Mouse (Mus musculus) kidney, adult 9 months (tissue): Measurements from ENCODE around the gene Itga9.
A peak's percentile ranks its signal among the peaks of the same experiment; 100 is the strongest.

Source experiments
- DNase-seq: peaks from one replicate; pipeline ENCODE4 v3.0.0; 2022

Gene Itga9

DNA sequence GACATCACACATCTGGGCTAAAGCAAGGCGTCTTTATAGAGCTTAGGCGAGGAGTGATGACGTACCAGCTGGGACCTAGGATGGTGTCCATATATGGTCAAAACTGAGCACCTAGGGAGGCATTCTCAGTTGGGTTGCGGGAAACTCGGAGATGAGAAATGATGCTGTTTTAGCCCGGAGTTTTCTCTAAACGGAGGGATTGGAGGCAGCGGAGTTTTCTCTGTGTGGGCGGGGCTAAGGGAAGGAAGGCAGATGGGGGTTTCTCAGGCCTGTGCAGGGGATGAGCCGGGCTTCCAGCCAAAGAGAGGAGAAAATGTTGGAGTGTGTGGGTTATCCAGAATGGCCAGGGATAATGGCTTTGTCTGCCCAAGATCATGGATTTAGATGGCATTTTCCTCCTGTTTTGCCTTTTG, 182.4 kb downstream of the Itga9 start:
- no peak for DNase-seq

DNA sequence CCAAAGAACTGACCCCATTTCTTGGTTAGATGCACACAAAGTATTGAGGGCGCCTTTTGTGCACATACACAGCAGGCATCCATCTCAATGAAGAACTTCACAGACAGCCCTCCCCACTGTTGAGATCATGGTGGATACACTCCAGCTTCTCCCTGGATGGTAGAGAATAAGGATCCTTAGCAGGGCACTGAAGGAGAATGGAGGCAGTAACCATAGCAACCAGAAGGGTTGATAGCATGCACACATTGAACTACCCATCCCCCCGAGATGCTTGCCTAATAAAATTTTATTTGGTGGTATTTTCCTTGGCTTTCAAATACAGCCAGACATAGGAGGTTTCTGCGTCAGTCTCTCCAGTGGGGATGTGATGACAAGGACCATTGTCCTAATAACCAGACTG, 184.7 kb downstream of the Itga9 start:
- DNase-seq = no peak

DNA sequence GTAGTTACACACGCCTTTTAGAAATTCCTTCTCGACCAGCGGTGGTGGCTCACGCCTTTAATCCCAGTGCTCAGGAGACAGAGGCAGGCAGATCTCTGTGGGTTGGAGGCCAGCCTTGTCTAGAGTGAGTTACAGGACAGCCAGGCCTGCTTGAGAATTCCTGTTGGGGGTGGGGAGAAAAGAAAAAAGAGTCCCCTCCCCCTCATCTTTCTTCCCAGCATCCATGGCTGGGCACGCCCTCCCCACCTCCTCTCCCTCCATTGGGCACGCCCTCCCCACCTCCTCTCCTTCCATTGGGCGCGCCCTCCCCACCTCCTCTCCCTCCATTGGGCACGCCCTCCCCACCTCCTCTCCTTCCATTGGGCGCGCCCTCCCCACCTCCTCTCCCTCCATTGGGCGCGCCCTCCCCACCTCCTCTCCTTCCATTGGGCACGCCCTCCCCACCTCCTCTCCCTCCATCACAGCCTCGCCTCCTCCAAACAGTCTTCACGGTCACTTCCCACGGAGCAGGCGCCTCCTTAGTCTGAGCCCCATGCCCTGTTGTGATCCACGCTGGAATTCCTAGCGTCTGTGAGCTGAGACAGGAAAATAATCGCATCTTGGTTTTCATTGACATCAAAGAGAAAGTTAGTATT, 186.8 kb downstream of the Itga9 start:
- DNase-seq = no peak

DNA sequence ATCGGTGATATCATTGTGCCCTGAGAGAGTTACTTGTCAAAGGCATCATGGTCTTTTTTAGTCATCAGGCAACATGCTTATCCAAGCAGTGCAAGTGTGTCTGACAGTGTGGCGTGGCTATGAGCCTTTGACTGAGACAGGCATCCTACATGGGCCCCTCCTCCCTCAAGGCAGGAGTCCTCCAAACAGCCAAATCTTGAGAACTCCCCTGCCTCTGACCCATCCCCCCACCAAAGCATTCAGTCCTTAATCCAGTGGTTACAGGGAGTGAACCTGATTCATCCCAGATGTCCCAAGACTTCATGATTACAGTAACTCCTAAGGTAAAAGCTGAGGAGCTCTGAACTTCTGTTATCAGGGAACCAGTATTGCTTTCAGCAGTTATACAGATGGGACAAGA, 188.2 kb downstream of the Itga9 start:
- DNase-seq = no peak

DNA sequence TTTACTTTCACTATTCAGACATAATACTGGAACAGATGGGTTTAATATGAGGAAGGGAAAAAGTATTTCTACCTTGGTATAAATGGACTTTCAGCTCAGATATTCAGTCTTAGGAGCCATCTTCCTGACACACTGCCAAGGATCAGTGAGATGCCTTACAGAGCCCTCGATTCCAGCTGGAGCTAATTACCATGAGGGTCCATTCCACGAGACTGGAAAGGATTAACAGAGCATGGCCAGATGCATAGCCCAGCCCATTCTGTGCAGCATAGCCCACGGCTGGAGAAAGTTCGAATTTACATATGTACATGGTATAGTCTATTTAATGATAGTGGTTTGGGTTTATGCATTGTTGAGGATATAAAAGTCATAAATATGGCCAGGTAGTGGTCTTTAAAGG, 188.8 kb downstream of the Itga9 start:
- no peak for DNase-seq

DNA sequence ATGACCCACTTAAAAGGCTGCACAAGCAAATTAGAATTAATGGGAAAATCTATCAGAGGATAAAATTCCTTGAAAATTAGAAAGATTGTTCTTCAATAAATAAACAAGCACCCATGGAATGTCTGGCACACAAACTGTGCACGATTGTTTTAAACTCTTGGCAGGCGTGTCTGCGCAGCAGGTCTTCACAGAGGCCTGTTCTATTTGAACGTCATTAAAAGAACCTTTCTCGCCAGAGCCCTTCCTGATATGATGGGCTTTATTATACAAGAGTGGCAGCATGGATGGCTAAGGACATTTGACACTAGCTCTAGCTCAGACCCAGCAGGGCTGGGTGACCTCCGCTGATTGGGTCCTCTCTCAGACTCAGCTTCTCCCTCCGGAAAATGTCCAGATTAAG, 192.6 kb downstream of the Itga9 start:
- peak; percentile 44 for DNase-seq

DNA sequence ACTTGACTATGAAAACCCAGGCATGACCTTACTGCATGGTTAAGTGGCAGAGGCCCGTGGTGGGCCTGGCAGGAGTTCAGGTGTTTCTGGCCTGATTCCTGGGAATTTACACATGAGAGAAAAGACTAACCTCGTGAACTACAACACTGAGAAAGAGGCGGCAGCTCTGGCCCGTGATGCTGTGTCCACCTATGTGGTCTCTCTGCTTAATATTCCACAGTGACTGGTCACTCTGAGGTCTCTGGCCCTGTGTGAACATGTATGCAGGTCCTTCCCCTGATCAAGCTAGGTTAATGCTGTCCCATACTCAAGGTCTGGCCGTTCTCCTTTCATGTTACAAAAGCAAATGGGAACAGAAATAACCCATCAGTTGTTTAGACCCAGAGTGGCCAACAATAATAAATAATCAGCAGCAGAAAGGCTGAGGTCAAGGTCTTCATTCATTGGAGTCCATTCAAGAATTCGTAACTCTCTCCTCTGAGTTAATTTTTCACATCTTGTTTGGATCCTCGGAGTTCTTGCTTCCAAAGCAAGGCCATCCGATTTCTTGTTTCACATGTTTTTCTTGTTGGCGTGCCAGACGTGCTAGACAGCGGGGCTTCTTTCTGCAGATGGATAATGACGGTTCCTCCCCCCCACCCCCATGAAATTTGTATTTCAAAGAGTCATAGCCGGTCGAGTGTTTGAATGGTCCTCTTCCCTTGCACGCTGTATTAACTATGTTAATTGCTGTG, 194.9 kb downstream of the Itga9 start:
- DNase-seq = peak; percentile 98

DNA sequence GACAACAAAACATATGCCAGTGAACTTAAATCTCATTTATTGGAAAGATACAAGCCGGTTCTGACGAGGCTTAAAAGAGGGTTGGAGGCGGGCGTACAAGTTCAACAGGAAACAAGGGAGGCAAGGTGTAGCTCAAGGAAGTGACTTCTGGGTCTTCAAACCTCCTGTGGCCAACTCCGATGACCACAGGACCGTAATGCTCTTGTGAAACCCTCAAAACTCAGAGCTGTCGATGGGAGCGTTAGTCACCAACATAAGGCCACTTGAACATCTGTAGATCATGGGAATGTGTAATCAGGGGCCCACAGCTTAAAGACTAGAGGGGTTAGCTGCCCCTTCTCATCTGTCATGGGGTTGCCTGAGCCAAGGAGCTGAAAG, 195.4 kb downstream of the Itga9 start:
- no peak for DNase-seq

DNA sequence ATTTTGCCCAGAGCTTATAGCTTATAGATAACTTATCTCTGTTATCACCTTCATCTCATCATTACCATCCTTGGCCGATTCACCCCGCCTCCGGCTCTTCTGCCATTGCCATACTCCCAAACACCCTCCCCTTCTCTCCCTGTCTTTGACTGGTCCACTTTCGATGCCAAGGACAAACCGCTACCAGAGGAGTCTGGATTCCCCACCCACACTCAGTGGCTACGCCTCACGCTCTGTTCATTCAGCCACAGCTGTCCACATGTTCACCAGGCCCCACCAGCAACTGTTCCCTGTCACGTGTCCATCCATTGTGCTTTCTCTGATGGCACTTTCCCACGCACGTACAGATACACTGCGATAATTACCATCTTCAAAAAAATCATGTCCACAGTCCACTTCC, 195.9 kb downstream of the Itga9 start:
- DNase-seq = no peak

DNA sequence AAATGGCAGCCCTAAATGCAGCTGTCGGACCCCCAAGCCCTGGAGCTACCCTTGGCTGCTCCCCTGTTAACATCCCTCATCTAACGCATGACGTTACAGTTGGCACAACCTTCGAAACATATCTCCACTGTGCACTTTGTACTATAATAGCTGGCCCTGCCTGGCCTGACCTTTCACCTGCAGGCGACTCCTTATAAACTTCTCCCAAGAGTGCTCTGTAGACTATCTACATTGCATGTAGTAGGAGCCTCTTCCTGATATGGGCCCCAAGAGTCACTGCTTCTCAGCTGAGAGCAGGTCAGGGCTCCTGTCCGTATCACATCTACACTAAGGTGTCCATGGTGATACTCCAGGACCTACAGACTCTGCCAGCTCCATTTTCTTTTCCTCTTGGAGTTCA, 199.2 kb downstream of the Itga9 start:
- peak; percentile 41 for DNase-seq

DNA sequence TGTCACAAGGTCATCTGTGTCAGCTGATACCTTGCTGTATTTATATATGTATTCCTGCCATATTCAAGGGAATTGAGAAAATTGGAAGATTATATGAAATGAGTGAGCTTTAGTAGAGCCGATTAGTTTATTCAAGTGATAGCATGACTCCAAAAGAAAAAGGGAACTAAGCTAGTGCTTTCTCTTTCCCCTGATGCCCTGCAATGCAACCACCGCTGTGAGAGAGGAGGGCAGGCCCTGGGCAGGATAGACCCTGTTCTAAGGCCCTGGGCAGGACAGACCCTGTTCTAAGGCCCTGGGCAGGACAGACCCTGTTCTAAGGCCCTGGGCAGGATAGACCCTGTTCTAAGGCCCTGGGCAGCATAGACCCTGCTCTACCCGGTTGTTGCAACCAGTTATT, 201.2 kb downstream of the Itga9 start:
- no peak for DNase-seq

DNA sequence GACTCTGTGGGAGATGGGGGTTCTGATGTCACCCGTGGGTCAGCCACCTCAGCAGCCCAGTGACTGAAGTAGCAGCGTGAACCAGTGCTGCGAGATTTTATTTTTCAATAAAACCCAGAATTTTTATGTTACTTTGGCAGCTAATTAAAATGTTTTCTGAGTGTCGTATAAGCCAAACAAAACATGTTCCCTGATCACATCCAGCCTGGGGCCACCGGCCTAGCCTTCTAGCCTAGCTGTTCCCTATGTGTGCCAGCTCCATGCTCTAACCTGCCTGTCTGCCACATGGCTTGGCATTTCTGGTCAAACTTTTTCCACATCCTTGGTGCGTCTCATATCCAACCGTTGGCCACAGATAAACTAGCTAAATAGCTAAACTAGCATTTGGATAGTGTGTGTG, 205.7 kb downstream of the Itga9 start:
- no peak for DNase-seq

DNA sequence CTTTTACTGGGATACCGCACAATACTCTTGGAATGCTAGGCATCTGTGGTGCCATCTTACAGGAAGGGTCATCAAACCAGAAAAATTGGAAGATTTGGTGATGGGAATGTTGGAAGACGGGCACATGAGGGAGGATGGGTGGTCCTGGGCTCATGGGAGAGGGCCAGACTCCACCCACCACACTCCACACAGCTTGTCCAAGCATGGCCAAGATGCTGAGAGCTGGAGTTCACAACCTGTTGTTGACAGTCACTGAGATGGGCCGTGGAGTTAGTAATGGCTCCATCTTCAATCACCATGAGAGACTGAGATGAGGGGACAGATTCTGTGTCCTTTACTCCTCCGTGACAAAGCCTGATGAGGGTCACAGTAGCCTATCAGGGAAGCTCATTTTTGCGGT, 207.0 kb downstream of the Itga9 start:
- DNase-seq = no peak

DNA sequence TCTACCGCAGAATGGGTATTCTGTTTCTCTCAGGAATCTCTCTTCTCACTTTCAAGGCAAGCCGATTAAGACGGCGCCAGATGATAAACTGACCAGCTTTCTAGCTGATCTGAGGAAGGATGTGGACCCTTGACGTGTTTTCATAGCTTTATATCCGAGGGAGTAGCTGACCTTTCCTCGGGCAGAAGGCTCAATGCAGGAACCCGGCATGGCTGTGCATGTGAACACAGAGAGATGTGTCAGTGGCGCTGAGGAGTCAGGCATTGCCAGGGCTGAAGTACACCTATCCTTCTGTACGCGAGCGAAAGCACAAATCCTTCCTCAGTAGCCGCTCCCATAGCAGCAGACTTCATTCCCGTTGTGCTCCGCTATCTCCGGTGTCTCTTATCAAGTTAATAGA, 207.6 kb downstream of the Itga9 start:
- DNase-seq = no peak

DNA sequence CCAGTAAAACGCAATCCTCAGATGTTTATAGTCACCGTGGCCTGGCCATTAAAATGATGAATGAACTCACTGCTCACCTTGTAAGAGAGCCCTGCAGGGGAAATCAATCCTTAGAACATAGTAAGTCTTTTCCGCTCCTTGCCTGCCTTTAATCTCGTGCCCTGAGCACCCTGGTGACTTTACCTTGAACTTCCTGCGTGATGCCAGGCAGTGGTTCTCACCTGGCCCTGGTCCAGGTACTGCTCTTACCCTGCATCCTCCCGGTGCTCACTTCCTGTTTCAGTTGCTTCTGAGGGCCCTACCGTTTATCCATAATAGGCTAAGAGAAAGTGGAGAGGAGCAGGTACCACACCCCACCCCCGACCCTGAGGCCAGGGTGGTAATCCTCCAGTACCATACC, 208.0 kb downstream of the Itga9 start:
- no peak for DNase-seq

DNA sequence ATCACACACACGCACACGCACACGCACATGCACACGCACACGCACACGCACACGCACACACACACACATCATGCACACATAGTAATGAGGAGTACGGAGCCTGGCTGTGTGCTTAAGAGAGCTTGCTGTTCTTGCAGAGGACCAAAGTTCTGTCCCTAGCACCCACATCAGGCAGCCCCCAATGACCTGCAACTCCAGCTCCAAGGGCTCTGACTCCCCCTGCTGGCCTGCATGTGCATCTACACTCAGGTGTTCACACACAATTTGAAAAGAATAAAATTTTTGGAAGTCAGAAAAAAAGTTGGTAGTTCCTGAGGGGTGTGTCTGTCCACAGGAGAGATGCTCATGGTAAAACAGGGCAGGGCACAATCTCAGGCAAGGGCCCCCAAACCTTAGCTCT, 209.1 kb downstream of the Itga9 start:
- DNase-seq = no peak

DNA sequence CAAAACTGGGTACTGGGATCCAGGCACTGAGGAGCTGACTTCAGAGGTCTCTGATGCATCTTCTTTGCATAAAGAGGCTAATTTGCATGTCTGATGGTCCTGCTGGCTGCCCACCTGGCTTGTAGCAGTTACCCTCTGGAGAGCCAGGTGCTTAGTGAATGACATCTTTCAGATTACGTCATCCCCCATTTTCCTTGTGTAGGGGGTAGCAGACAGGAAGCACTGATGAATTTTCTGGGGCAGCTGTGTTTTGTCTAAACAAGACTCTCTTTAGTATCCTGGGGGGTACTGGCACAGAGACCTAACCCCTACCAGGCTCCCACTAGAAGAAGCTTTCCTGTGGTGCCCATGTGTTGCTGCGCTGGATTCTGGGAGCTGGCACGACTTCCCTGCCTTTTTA, 212.0 kb downstream of the Itga9 start:
- no peak for DNase-seq

DNA sequence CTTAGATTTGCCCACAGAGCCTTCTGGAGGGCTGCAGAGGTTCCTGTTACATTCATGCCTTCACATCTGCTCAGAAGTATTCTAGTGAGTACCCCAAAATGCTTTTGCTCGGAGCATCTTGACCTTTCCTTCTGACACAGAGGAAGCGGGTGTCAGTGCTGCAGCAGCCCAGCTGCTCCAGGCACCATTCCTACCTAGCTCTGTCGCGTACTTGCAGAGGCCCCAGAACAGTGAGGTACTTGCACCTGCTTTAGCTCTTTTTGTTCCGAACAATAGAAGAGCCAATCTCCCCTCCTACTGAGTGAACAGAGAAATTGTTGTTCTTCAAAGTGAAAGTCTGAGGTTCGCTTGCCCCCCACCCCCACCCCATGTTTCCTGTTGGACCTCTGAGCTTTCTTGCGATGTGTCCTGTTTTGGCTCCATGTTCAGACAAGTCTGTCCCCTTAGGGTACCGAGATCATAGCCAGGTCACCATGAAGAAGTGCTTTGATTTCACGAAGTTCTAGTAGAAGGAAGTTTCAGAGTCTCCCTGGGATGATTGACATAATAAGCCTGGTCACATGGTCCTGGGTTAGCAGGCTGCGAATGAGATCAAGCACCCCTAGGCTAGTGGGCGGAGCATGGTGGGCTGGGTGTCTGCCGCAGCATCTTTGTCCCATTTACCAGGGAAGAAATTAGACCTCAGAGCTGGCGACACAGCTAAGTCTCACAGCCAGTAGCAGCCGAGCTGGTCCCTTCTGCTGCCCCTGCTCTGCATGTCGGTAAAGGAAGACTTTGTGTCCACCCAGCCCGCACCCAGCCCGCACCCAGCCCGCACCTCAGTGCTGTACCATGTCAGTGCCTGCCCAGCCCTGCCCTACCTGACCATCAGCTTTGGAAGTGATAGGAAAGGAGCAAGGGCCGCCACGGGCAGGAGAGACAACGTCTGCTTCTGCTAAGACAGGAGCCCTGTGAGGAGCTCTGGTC, 215.0 kb downstream of the Itga9 start:
- DNase-seq = no peak

DNA sequence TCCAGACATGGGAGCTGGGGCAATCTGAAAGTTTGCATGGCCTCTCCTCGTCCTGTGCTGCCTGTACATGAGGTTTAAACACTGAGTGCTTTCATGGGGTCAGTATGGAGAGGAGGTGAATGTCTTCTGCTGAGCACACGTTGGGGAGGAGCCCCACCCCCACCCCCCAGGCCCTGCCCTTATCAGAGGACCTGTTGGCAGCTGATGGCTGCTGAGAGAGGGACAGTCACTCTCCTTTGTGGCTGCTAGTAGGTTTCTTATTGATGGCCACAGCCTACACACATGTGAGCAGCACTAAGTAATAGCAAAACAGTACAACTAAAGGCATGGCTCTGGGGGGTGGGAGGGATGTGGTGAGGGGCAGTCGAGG, 215.7 kb downstream of the Itga9 start:
- no peak for DNase-seq

DNA sequence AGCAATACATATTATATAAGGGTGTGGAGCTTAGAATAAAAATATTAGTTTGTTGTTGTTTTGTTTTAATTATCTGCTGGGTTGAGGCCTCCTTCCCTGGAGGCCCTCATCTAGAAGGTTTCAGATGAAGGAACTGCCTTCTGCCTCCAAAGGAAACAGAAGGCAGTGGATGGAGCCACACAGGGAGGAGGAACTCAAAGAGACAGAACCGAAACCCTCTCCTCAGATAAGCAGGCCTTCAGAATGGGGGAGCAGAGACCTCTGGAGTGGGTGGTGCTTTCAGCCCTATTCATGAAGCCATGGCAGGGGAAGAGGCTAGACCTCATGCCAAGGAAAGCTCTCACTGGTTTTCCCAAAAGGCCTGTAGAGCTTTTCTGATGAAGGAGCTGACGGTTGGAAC, 216.1 kb downstream of the Itga9 start:
- no peak for DNase-seq

DNA sequence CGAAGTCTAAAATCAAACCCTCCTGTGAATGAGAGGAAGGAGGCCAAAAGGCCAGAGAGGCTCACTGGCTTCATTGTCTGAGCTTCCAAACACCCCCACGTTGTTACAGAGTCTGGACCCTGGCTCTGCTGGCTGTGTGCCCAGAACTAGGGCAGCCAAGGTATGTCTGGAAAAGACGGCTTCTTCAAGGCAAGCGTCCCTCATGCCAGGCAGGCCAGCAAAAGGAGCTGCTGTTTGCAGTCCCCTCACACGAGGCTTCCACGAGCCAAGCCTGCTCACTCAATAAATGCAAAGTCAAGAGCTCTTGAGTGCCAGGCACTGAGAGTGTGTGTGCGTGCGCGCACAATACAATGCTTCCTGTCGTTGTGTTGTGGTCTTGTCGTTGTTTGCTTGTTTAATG, 224.6 kb downstream of the Itga9 start:
- DNase-seq = peak; percentile 70

DNA sequence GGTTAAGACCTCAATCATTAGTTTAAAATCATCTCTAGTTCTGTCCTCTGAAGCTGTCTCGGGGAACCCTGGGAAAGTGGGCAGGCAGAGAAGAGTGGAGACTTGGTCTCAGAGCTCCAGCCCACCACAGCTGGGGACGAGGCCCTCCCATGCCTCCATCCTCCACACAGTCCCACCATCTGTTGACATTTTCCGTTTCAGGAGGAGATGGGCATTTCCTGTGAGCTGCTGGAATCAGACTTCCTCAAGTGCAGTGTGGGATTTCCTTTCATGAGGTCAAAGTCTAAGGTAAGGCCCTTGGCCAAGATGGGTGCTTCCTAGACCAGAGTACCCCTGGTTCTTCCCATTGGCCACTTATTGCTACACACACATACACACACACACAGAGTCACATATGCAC, 226.0 kb downstream of the Itga9 start:
- DNase-seq = no peak

DNA sequence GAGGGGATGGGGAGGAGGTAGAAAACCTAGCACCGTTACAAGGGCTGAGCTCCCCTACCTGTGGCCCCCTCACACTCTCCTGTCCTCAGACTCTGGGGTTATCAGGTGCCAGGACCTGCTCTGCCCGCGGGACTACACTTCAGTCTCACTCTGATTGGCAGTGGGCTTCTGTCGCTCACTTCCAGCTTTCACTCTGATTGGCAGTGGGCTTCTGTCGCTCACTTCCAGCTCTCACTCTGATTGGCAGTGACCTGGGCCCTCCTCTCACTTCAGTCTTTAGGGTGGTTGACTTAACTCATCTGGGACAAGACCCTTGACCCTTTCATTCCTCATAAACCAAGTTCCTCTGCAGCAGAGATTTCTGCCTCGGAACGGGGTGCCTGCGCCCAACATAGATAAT, 226.9 kb downstream of the Itga9 start:
- DNase-seq = no peak
